Mouse (Mus musculus) C2C12 (cell line): ENCODE data around the gene Rab21. TPM values are rescaled to one million over a fixed set of nuclear protein-coding genes. Genes with fewer than 3 reads are reported as not detected.

ENCODE experiments used
- H3K27me3 ChIP-seq: one replicate; pipeline ENCODE4 v1.6.1; 2011; ENCODE audit not compliant: control insufficient read depth, insufficient read depth, insufficient read length
- H3K36me3 ChIP-seq: one replicate; pipeline ENCODE4 v1.6.1; 2011; ENCODE audit not compliant: control insufficient read depth, insufficient read depth
- H3K4me3 ChIP-seq: one replicate; pipeline ENCODE4 v1.5.1; 2011; ENCODE audit warnings: mild to moderate bottlenecking, control low read depth; ENCODE audit not compliant: poor library complexity, insufficient read depth, severe bottlenecking
- H3K79me2 ChIP-seq: one replicate; pipeline ENCODE4 v1.6.1; 2011; ENCODE audit not compliant: control insufficient read depth, insufficient read depth
- H3K79me3 ChIP-seq: one replicate; pipeline ENCODE4 v1.6.1; 2011; ENCODE audit warnings: low read depth, control low read depth
- H3ac ChIP-seq: one replicate; pipeline ENCODE3; 2011; ENCODE audit warnings: low read depth; ENCODE audit not compliant: control insufficient read depth, insufficient read length
- CEBPB ChIP-seq: IDR thresholded peaks from one replicate; pipeline ENCODE4 v1.6.1; 2011; ENCODE audit warnings: low read depth, mild to moderate bottlenecking, control low read depth, moderate library complexity
- CTCF ChIP-seq: IDR thresholded peaks from one replicate; pipeline ENCODE4 v1.5.1; 2011; ENCODE audit not compliant: control insufficient read depth, insufficient read depth, insufficient read length
- FOSL1 ChIP-seq: IDR thresholded peaks from one replicate; pipeline ENCODE4 v1.8.0; 2011; ENCODE audit warnings: mild to moderate bottlenecking, low read length; ENCODE audit not compliant: poor library complexity, insufficient read depth, severe bottlenecking
- MAX ChIP-seq: IDR thresholded peaks from one replicate; pipeline ENCODE4 v1.6.1; 2011; ENCODE audit warnings: mild to moderate bottlenecking, control low read depth
- MYOD1 ChIP-seq: IDR thresholded peaks from one replicate; pipeline ENCODE4 v1.6.1; 2011; ENCODE audit warnings: low read depth; ENCODE audit not compliant: control insufficient read depth, insufficient read length
- MYOG ChIP-seq: IDR thresholded peaks from one replicate; pipeline ENCODE4 v1.6.1; 2011; ENCODE audit not compliant: control insufficient read depth, insufficient read length; ENCODE audit errors: extremely low read depth
- USF1 ChIP-seq: IDR thresholded peaks from one replicate; pipeline ENCODE4 v1.6.1; 2011; ENCODE audit warnings: low read depth, mild to moderate bottlenecking, control low read depth, moderate library complexity
- polyA plus RNA-seq: library from polyadenylated mRNA; unstranded; fragments of >200 nt; fragmentation: generic; extraction: Trizol; gene quantifications from one replicate; pipeline ENCODE4 v1.2.1, GENCODE M21; 2012; ENCODE audit warnings: missing spikeins

Gene Rab21
- polyA plus RNA-seq, 1 experiment = 22.9 TPM

- H3K79me3 ChIP-seq = peaks cover 90% of the 10 kb centered on the region
- TF ChIP-seq FOSL1 (no peak), CTCF (no peak)
These were observed 8.0 kb downstream of the Rab21 start for GRCm38 (mm10) chr10:115307331-115307875.

GRCm38 (mm10) chr10:115298683-115299082, 16.7 kb downstream of the Rab21 start:
- no peak for TF ChIP-seq MYOD1
- TF ChIP-seq MAX = no peak
- no peak for TF ChIP-seq USF1
- no peak overlapping the region for H3K4me3 ChIP-seq
- no peak overlapping the region for H3ac ChIP-seq
- H3K36me3 ChIP-seq = peaks cover 82% of the 10 kb centered on the region
- peaks cover 26% of the 10 kb centered on the region for H3K79me2 ChIP-seq
- peaks cover 12% of the 10 kb centered on the region for H3K79me3 ChIP-seq
- H3K27me3 ChIP-seq = no peaks in the 10 kb centered on the region

More at GRCm38 (mm10) chr10:115307331-115307875, 8.0 kb downstream of the Rab21 start:
- Histone ChIP-seq H3K27me3 (no peaks in the 10 kb centered on the region), H3ac (no peak overlapping the region), H3K4me3 (no peak overlapping the region), H3K79me2 (peaks cover 100% of the 10 kb centered on the region), H3K36me3 (peaks cover 55% of the 10 kb centered on the region)

- H3K36me3 ChIP-seq = peaks cover 86% of the 10 kb centered on the region
These were observed 17.8 kb downstream of the Rab21 start for GRCm38 (mm10) chr10:115297582-115297981.

GRCm38 (mm10) chr10:115296401-115296935, 18.9 kb downstream of the Rab21 start:
- peaks cover 89% of the 10 kb centered on the region for H3K36me3 ChIP-seq
- no peak overlapping the region for H3K4me3 ChIP-seq
- H3ac ChIP-seq = no peak overlapping the region
- H3K79me2 ChIP-seq = peaks cover 12% of the 10 kb centered on the region
- no peaks in the 10 kb centered on the region for H3K27me3 ChIP-seq
- TF ChIP-seq MYOG (no peak), MYOD1 (no peak), FOSL1 (no peak), MAX (no peak), CTCF (no peak), CEBPB (no peak), USF1 (no peak)
- peaks cover 6% of the 10 kb centered on the region for H3K79me3 ChIP-seq

More at GRCm38 (mm10) chr10:115297582-115297981, 17.8 kb downstream of the Rab21 start:
- no peak overlapping the region for H3K4me3 ChIP-seq
- H3K79me3 ChIP-seq = peaks cover 6% of the 10 kb centered on the region
- H3K79me2 ChIP-seq = peaks cover 15% of the 10 kb centered on the region
- H3K27me3 ChIP-seq = no peaks in the 10 kb centered on the region
- TF ChIP-seq USF1 (no peak), FOSL1 (no peak), MYOD1 (no peak), MAX (no peak), CTCF (no peak), MYOG (no peak), CEBPB (no peak)
- H3ac ChIP-seq = no peak overlapping the region

- Histone ChIP-seq H3K27me3 (no peaks in the 10 kb centered on the region), H3K79me2 (peaks cover 2% of the 10 kb centered on the region), H3K36me3 (peaks cover 89% of the 10 kb centered on the region), H3K4me3 (no peak overlapping the region), H3K79me3 (peaks cover 3% of the 10 kb centered on the region), H3ac (no peak overlapping the region)
- no peak for TF ChIP-seq FOSL1
- no peak for TF ChIP-seq MYOD1
- no peak for TF ChIP-seq CEBPB
- no peak for TF ChIP-seq MYOG
- TF ChIP-seq USF1 = no peak
- TF ChIP-seq MAX = no peak
- no peak for TF ChIP-seq CTCF
These were observed 20.2 kb downstream of the Rab21 start for GRCm38 (mm10) chr10:115295162-115295561.

- no peak overlapping the region for H3K4me3 ChIP-seq
- H3K27me3 ChIP-seq = no peaks in the 10 kb centered on the region
- no peak overlapping the region for H3ac ChIP-seq
- peaks cover 89% of the 10 kb centered on the region for H3K36me3 ChIP-seq
- H3K79me3 ChIP-seq = peaks cover 3% of the 10 kb centered on the region
- no peak for TF ChIP-seq CTCF
- no peak for TF ChIP-seq MYOG
- TF ChIP-seq MYOD1 = no peak
- no peak for TF ChIP-seq CEBPB
- no peaks in the 10 kb centered on the region for H3K79me2 ChIP-seq
These were observed 20.7 kb downstream of the Rab21 start for GRCm38 (mm10) chr10:115294715-115295114.
